Mouse (Mus musculus) lung, adult 18-20 months (tissue): ENCODE data around the gene Pqlc3.
A peak's percentile ranks its signal among the peaks of the same experiment; 100 is the strongest.
"Not testable (repeated sequence)": the region's sequence is repeated elsewhere in the genome, so short reads cannot be mapped to it uniquely, and the experiment has no call there.

Experiments used
- DNase-seq, 2 experiments: peaks; one replicate each; pipeline ENCODE4 v3.0.0; 2022; ENCODE audit warnings: mixed read lengths in 2 of 2

Gene Pqlc3

GRCm38 (mm10) chr12:16999739-17000497, at the start of gene Pqlc3:
TSS of gene Pqlc3 (minus strand) at chr12:17000408.
- peak; percentile 94 for DNase-seq

GRCm38 (mm10) chr12:17049796-17050195, 49.6 kb upstream of the Pqlc3 start:
- DNase-seq, result no peak

GRCm38 (mm10) chr12:17048979-17049612, 48.9 kb upstream of the Pqlc3 start:
- DNase-seq, result peak in 1 of 2 experiments; percentile 8

GRCm38 (mm10) chr12:17043311-17043710, 43.1 kb upstream of the Pqlc3 start:
- DNase-seq, result no peak

DNA sequence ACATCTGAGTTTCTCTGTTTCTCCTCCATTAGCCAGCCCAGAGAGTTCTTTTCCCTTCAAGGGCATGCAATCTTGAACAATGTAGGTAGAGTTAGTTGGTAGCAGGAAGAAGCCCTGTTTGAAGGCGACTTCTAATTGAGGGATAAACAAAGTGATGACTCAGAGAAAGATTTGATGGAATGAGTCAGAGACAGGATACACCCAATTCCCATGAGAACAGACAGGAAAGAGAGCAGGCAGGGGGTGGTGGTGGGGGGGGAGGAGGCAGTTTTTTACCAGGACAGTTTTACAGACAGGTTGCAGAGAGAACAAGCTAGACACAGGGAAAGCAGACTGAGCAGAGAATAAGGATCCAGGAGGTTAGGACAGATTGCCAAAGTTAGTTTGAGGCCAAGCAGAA, 40.4 kb upstream of the Pqlc3 start:
- no peak for DNase-seq

GRCm38 (mm10) chr12:17039415-17039814, 39.2 kb upstream of the Pqlc3 start:
- no peak for DNase-seq

DNA sequence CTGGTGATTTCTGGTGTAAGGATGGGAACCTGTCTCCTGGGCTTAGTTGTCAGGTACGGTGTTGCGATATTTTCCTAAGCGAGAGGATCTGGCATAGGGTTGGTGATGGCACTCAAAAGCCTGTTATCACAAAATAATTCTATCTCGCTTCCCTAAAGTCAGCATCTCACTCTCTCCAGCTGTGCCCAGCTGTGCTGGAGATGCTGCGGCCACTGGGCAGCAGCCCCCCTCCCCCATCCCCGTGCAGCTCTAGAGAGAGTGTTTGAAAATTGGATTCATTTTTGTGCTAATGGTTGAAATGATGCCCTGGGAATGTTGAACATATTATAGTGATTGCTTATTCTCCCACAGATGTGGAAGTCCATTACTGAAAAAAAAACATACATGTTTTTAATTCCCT, 38.0 kb upstream of the Pqlc3 start:
- DNase-seq, result no peak

- DNase-seq, result no peak
Observed at GRCm38 (mm10) chr12:17037053-17037610, 36.9 kb upstream of the Pqlc3 start.

GRCm38 (mm10) chr12:17036532-17036931, 36.3 kb upstream of the Pqlc3 start:
- no peak for DNase-seq

GRCm38 (mm10) chr12:17035128-17035527, 34.9 kb upstream of the Pqlc3 start:
- no peak for DNase-seq

DNA sequence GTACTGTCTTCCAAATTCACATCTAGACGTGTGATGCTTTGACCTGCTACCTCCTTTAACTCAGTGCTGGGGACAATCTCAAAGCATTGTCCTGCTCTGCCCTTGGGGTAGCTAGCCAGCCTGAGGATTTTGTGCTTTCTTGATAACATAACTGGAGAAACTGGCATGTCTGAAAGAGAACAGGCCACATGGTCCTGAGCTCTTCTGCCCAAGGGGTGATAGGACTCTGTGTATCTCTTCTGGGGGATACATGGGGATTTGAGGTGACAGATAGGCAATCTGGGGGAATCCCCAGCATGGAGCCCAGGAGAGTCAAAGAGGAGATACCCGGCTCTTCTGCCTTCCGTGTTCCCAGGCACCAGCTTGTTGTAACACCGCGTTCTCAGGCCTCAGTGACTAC, 34.5 kb upstream of the Pqlc3 start:
- DNase-seq, result no peak

DNA sequence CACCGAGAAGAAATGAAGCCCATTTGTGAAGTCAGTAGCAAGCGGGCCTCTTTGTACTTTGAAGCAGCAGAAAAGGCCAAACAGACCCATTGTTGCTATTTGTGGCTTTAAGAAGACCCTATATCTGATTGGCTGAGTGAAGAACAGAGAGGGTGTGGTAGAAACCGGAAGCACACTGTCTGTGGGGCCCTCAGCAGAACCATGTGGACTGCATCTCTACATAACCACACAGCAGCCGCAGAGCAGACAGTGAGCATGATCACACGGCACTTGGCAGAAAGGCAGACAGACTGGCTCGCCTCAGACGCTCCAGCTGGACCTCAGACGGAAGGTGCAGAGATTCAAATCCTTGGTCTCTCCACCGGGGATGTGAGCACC, 33.2 kb upstream of the Pqlc3 start:
- DNase-seq, result no peak

GRCm38 (mm10) chr12:17032694-17033463, 32.7 kb upstream of the Pqlc3 start:
- DNase-seq, result peak; percentile 48 to 53

- DNase-seq, result no peak
Observed at GRCm38 (mm10) chr12:17024554-17025110, 24.4 kb upstream of the Pqlc3 start.

- DNase-seq, result no peak
Observed at GRCm38 (mm10) chr12:17022145-17022544, 21.9 kb upstream of the Pqlc3 start.

DNA sequence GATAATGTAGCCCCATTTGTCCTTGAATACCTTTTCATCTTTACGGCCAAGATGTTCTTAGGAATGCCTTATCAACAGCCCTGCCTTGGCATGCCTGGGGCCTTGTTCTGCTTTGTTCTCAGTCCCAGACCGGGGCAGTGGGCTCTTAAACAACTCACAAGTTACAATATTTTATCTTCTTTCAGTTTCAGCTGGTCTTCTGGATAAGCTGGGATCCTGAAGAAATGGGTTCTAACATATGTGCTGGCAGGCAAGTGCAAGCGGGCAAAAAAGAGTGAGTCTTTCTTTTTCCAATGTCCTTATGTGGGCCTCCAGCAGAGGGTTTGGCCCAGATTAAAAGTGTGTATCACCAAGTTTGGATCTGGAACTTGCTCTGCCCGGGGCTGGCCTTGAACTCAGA, 20.9 kb upstream of the Pqlc3 start:
- DNase-seq, result not testable (repeated sequence)

- DNase-seq, result peak; percentile 35
Observed at GRCm38 (mm10) chr12:17018468-17018867, 18.3 kb upstream of the Pqlc3 start.

DNA sequence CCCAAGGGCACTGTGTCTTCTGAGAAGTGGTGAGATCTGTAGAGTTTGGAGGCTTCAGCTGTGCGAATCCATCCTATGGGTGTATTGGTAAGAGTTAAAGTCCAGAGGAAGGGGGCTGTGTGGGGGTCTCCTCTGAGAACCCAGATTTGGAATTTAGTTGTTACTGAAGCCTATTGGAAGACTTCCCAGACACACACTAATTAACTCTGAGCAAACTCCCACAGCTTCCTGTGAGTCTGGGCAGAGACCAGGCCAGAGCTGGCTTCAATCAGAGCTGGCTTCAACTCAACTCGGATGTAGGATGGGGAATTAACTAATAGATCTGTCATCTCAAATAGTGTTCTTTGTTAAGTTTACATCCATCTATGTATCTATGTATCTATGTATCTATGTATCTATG, 15.5 kb upstream of the Pqlc3 start:
- DNase-seq, result no peak

GRCm38 (mm10) chr12:17012067-17012899, 12.1 kb upstream of the Pqlc3 start:
- no peak for DNase-seq

GRCm38 (mm10) chr12:17011100-17011870, 11.1 kb upstream of the Pqlc3 start, which contains the start of gene 2410004P03Rik:
TSS of gene 2410004P03Rik (minus strand) at chr12:17011727.
- DNase-seq, result peak; percentile 78 to 82

GRCm38 (mm10) chr12:17009466-17009865, 9.3 kb upstream of the Pqlc3 start:
- no peak for DNase-seq
